In genomic region chr16:75381191-75381590, GRCm38 (mm10) we compare ENCODE assay signal across 23 mouse cellular contexts.
DNase-seq lines count a peak whose midpoint lies in the region; ATAC-seq and TF ChIP-seq lines count a peak whose summit lies in the region.
"Had no signal": no experiment of that assay in that cellular context is flagged by ENCODE, and none has a peak within 500 bp of the region (broad histone marks: within the 10 kb centered on the region; RNA-seq: fewer than 3 reads in every experiment).

No protein-coding gene starts in this region.

- TF ChIP-seq EP300 in MEL (IDR thresholded peaks at IDR 0.05; ENCODE audit: low read depth in 1 of 2, low read length in 2 of 2): no peak

- H3K27ac ChIP-seq in kidney, postnatal 0 days: no peak overlapping the region
- no peak overlapping the region for H3K27ac ChIP-seq in MEL (ENCODE audit: control insufficient read depth, low read depth, low read length)
- H3K27ac ChIP-seq in forebrain, embryonic 16.5 days (ENCODE audit: low read length): no peak overlapping the region
- H3K27ac ChIP-seq: embryonic facial prominence, embryonic 10.5 days; forebrain, embryonic 15.5 days; heart, embryonic 13.5 days; liver, embryonic 13.5 days had no signal

- H3K9me3 ChIP-seq in kidney, postnatal 0 days (replicated peaks; ENCODE audit: low read length): no peaks in the 10 kb centered on the region
- H3K9me3 ChIP-seq in E14TG2a.4 (ENCODE audit: low read length) (no peaks in the 10 kb centered on the region), MEL (replicated peaks; ENCODE audit: insufficient read depth, low read length) (no peaks in the 10 kb centered on the region)
- no peaks in the 10 kb centered on the region for H3K9me3 ChIP-seq in forebrain, embryonic 16.5 days (ENCODE audit: control insufficient read depth, low read length)
- H3K9me3 ChIP-seq: embryonic facial prominence, embryonic 10.5 days; forebrain, embryonic 15.5 days; heart, embryonic 13.5 days; liver, embryonic 13.5 days had no signal

- TF ChIP-seq POLR2A in MEL (IDR thresholded peaks at IDR 0.05; ENCODE audit: control insufficient read depth in 1 of 2, insufficient read depth in 1 of 2, low read depth in 1 of 2, low read length in 2 of 2, poor library complexity in 1 of 2): no peak

- DNase-seq in kidney, postnatal 0 days (ENCODE audit: low spot score): peak; percentile 6
- DNase-seq in kidney, postnatal 10 days: no peak
- DNase-seq in MEL (ENCODE audit: low read depth, low spot score): no peak
- no peak for DNase-seq in adrenal gland, adult 8-10 months
- DNase-seq: cerebellum, adult 8-10 months; cerebellum, postnatal 36 days; gastrocnemius, postnatal 14 days; heart, adult 18-20 months; heart, postnatal 14 days; kidney, adult 2 months; kidney, postnatal 25 days; liver, embryonic 13.5 days; lung, adult 2 months; lung, postnatal 36 days; right cerebral cortex, adult 18-20 months; right cerebral cortex, postnatal 4 days; thymus, postnatal 25 days had no signal

- WGBS in kidney, postnatal 0 days: 53% methylated on average over 1 of the region's 1 CpGs
- WGBS in forebrain, embryonic 16.5 days: 54% methylated on average over 1 of the region's 1 CpGs

- TF ChIP-seq CTCF in kidney, postnatal 0 days (IDR thresholded peaks at IDR 0.05; ENCODE audit: low read depth): peak; percentile 29; the same call in 1 of the 2 replicates
- peak; percentile 21; the same call in 1 of the 2 replicates for TF ChIP-seq CTCF in E14TG2a.4 (conservative IDR thresholded peaks at IDR 0.05; ENCODE audit: low read length)
- peak; percentile 3 to 34 (median 3); a peak in 2 of 6 replicates for TF ChIP-seq CTCF in MEL (IDR thresholded peaks at IDR 0.05 in 2 of 3, conservative IDR thresholded peaks at IDR 0.05 in 1 of 3; ENCODE audit: control insufficient read depth in 1 of 3, insufficient read depth in 1 of 3, low read depth in 2 of 3, low read length in 3 of 3, poor library complexity in 1 of 3, severe bottlenecking in 1 of 3)

- no peak overlapping the region for H3K4me2 ChIP-seq in kidney, postnatal 0 days (ENCODE audit: low read length)
- no peak overlapping the region for H3K4me2 ChIP-seq in forebrain, embryonic 16.5 days (ENCODE audit: low read length)
- H3K4me2 ChIP-seq: forebrain, embryonic 15.5 days; heart, embryonic 13.5 days; liver, embryonic 13.5 days had no signal

- peak; percentile 11 for TF ChIP-seq RAD21 in MEL (IDR thresholded peaks at IDR 0.05; ENCODE audit: low read depth, low read length)

- H3K4me1 ChIP-seq in kidney, postnatal 0 days (replicated peaks; ENCODE audit: insufficient read depth, low read length): no peaks in the 10 kb centered on the region
- H3K4me1 ChIP-seq in E14TG2a.4 (replicated peaks; ENCODE audit: low read depth, low read length) (no peaks in the 10 kb centered on the region), MEL (ENCODE audit: control insufficient read depth in 1 of 2, insufficient read depth in 2 of 2, low read length in 2 of 2) (no peaks in the 10 kb centered on the region)
- H3K4me1 ChIP-seq in forebrain, embryonic 16.5 days (replicated peaks; ENCODE audit: control insufficient read depth, insufficient read depth, low read length): no peaks in the 10 kb centered on the region
- H3K4me1 ChIP-seq: embryonic facial prominence, embryonic 10.5 days; forebrain, embryonic 15.5 days; heart, embryonic 13.5 days; liver, embryonic 13.5 days had no signal

- H3K79me2 ChIP-seq in MEL (ENCODE audit: control insufficient read depth, insufficient read depth, low read length, poor library complexity): no peaks in the 10 kb centered on the region

- H3K36me3 ChIP-seq in kidney, postnatal 0 days (ENCODE audit: insufficient read depth, low read length): no peaks in the 10 kb centered on the region
- no peaks in the 10 kb centered on the region for H3K36me3 ChIP-seq in E14TG2a.4 (ENCODE audit: insufficient read depth, low read length)
- H3K36me3 ChIP-seq in MEL (ENCODE audit: control insufficient read depth in 1 of 2, insufficient read depth in 2 of 2, low read length in 2 of 2): no peaks in the 10 kb centered on the region
- H3K36me3 ChIP-seq in forebrain, embryonic 16.5 days (ENCODE audit: control insufficient read depth, insufficient read depth): no peaks in the 10 kb centered on the region
- H3K36me3 ChIP-seq: embryonic facial prominence, embryonic 10.5 days; forebrain, embryonic 15.5 days; heart, embryonic 13.5 days; liver, embryonic 13.5 days had no signal

- no peak overlapping the region for H3K9ac ChIP-seq in kidney, postnatal 0 days (ENCODE audit: low read depth, low read length)
- H3K9ac ChIP-seq in MEL (ENCODE audit: control insufficient read depth, low read depth, low read length, poor library complexity, severe bottlenecking): no peak overlapping the region
- H3K9ac ChIP-seq in forebrain, embryonic 16.5 days (replicated peaks; ENCODE audit: low read depth, low read length): no peak overlapping the region
- H3K9ac ChIP-seq: forebrain, embryonic 15.5 days; heart, embryonic 13.5 days; liver, embryonic 13.5 days had no signal

- no peak for ATAC-seq in kidney, postnatal 0 days (replicated peaks; ENCODE audit: low FRiP score, low read depth)
- ATAC-seq in megakaryocyte progenitor cell, adult 5-6 weeks (replicated peaks; ENCODE audit: poor library complexity): peak; percentile 74
- no peak for ATAC-seq in forebrain, embryonic 16.5 days
- ATAC-seq: forebrain, embryonic 15.5 days had no signal

- H3K4me3 ChIP-seq in kidney, postnatal 0 days (replicated peaks; ENCODE audit: low read depth, low read length): no peak overlapping the region
- H3K4me3 ChIP-seq in E14TG2a.4 (replicated peaks; ENCODE audit: low read length): no peak overlapping the region
- no peak overlapping the region for H3K4me3 ChIP-seq in MEL (ENCODE audit: control insufficient read depth in 1 of 2, insufficient read depth in 1 of 2, low read depth in 2 of 2, low read length in 2 of 2)
- H3K4me3 ChIP-seq in forebrain, embryonic 16.5 days (replicated peaks; ENCODE audit: low read length): no peak overlapping the region
- H3K4me3 ChIP-seq: embryonic facial prominence, embryonic 10.5 days; forebrain, embryonic 15.5 days; heart, embryonic 13.5 days; liver, embryonic 13.5 days had no signal

- H3K27me3 ChIP-seq in kidney, postnatal 0 days (ENCODE audit: insufficient read depth, low read length): no peaks in the 10 kb centered on the region
- H3K27me3 ChIP-seq in E14TG2a.4 (ENCODE audit: insufficient read depth, low read length): no peaks in the 10 kb centered on the region
- H3K27me3 ChIP-seq in MEL (ENCODE audit: control insufficient read depth in 1 of 2, insufficient read depth in 2 of 2, low read length in 2 of 2): no peaks in the 10 kb centered on the region; a peak in 1 of 4 replicates
- H3K27me3 ChIP-seq in forebrain, embryonic 16.5 days (replicated peaks; ENCODE audit: control insufficient read depth, insufficient read depth, low read length): no peaks in the 10 kb centered on the region
- H3K27me3 ChIP-seq: forebrain, embryonic 15.5 days; heart, embryonic 13.5 days; liver, embryonic 13.5 days had no signal

TF ChIP-seq in MEL, 35 proteins besides CTCF, POLR2A, EP300 and RAD21:
- TF ChIP-seq KAT2A (conservative IDR thresholded peaks at IDR 0.05; ENCODE audit: low read depth, low read length) (no peak), POLR2AphosphoS5 (IDR thresholded peaks at IDR 0.05; ENCODE audit: borderline replicate concordance, low read depth, low read length) (no peak), UBTF (IDR thresholded peaks at IDR 0.05; ENCODE audit: borderline replicate concordance, insufficient read depth, low read depth, low read length) (no peak), SMC3 (IDR thresholded peaks at IDR 0.05; ENCODE audit: low read depth, low read length) (peak; percentile 43)
TF ChIP-seq in MEL: peak in this region for 1.
